Mouse (Mus musculus): ENCODE measurements around the gene Cryl1.
A peak's percentile ranks its signal among the peaks of the same experiment; 100 is the strongest.

The Cryl1 gene

GRCm38 (mm10) chr14:57372348-57373102 lies 25.8 kb downstream of the Cryl1 start:
- peak; percentile 85 for DNase-seq (ENCODE audit: low read depth)

GRCm38 (mm10) chr14:57367327-57367726 lies 31.0 kb downstream of the Cryl1 start:
- DNase-seq (ENCODE audit: low read depth) = no peak

- no peak for DNase-seq (ENCODE audit: low read depth)
Observed at GRCm38 (mm10) chr14:57366724-57367123, 31.6 kb downstream of the Cryl1 start.

- DNase-seq (ENCODE audit: low read depth) = no peak
Observed at GRCm38 (mm10) chr14:57365341-57365740, 33.0 kb downstream of the Cryl1 start.

GRCm38 (mm10) chr14:57363833-57364232 lies 34.5 kb downstream of the Cryl1 start:
- no peak for DNase-seq (ENCODE audit: low read depth)

GRCm38 (mm10) chr14:57362726-57363660 lies 35.3 kb downstream of the Cryl1 start:
- DNase-seq (ENCODE audit: low read depth) = peak; percentile 66

- DNase-seq (ENCODE audit: low read depth) = no peak
Observed at GRCm38 (mm10) chr14:57357030-57357429, 41.3 kb downstream of the Cryl1 start.

GRCm38 (mm10) chr14:57351521-57352235 lies 46.7 kb downstream of the Cryl1 start:
- DNase-seq (ENCODE audit: low read depth) = no peak

- no peak for DNase-seq (ENCODE audit: low read depth)
Observed at GRCm38 (mm10) chr14:57349955-57350354, 48.4 kb downstream of the Cryl1 start.

- DNase-seq (ENCODE audit: low read depth) = no peak
Observed at GRCm38 (mm10) chr14:57348155-57348554, 50.2 kb downstream of the Cryl1 start.

GRCm38 (mm10) chr14:57346135-57346534 lies 52.2 kb downstream of the Cryl1 start:
- DNase-seq (ENCODE audit: low read depth) = no peak

GRCm38 (mm10) chr14:57344781-57345492 lies 53.4 kb downstream of the Cryl1 start:
- DNase-seq (ENCODE audit: low read depth) = no peak

GRCm38 (mm10) chr14:57343057-57343750 lies 55.1 kb downstream of the Cryl1 start:
- DNase-seq (ENCODE audit: low read depth) = no peak

- DNase-seq (ENCODE audit: low read depth) = no peak
Observed at GRCm38 (mm10) chr14:57342316-57343055, 55.8 kb downstream of the Cryl1 start.

GRCm38 (mm10) chr14:57338666-57339065 lies 59.7 kb downstream of the Cryl1 start:
- no peak for DNase-seq (ENCODE audit: low read depth)

- no peak for DNase-seq (ENCODE audit: low read depth)
Observed at GRCm38 (mm10) chr14:57334833-57335232, 63.5 kb downstream of the Cryl1 start.

GRCm38 (mm10) chr14:57332503-57332902 lies 65.8 kb downstream of the Cryl1 start:
- no peak for DNase-seq (ENCODE audit: low read depth)

- no peak for DNase-seq (ENCODE audit: low read depth)
Observed at GRCm38 (mm10) chr14:57331097-57331496, 67.2 kb downstream of the Cryl1 start.

GRCm38 (mm10) chr14:57329600-57329999 lies 68.7 kb downstream of the Cryl1 start:
- no peak for DNase-seq (ENCODE audit: low read depth)

- DNase-seq (ENCODE audit: low read depth) = no peak
Observed at GRCm38 (mm10) chr14:57326771-57327170, 71.6 kb downstream of the Cryl1 start.

All from c-Kit-positive CD71-negative TER-119-negative erythroid progenitor cells, embryonic 14.5 days (primary cell).